In genomic region chr16:93459497-93460240, GRCm38 (mm10) we compare ENCODE assay signal across 17 mouse cellular contexts.
DNase-seq lines count a peak whose midpoint lies in the region; ATAC-seq lines count a peak whose summit lies in the region.
"Had no signal": no experiment of that assay in that cellular context is flagged by ENCODE, and none has a peak within 500 bp of the region (broad histone marks: within the 10 kb centered on the region; RNA-seq: fewer than 3 reads in every experiment).

No protein-coding gene starts in this region.

- DNase-seq in neural tube, embryonic 10.5 days (ENCODE audit: extremely low spot score, low spot score), result no peak
- no peak for DNase-seq in forebrain, embryonic 14.5 days (ENCODE audit: low spot score)
- no peak for DNase-seq in urinary bladder, postnatal 36 days (ENCODE audit: low spot score in 2 of 2)
- DNase-seq: adrenal gland, adult 2 months; B cell, adult 2 months; cerebellum, adult 11-12 months; gastrocnemius, postnatal 14 days; kidney, adult 2 months; liver, postnatal 0 days had no signal

- H3K27me3 ChIP-seq in heart, embryonic 13.5 days (replicated peaks), result peaks cover 26% of the 10 kb centered on the region
- H3K27me3 ChIP-seq in heart, embryonic 12.5 days (replicated peaks), result peaks cover 12% of the 10 kb centered on the region
- H3K27me3 ChIP-seq in neural tube, embryonic 12.5 days (replicated peaks), result no peaks in the 10 kb centered on the region
- H3K27me3 ChIP-seq in forebrain, embryonic 14.5 days (replicated peaks; ENCODE audit: control insufficient read depth, insufficient read depth, low read length), result no peaks in the 10 kb centered on the region
- H3K27me3 ChIP-seq in midbrain, embryonic 16.5 days (ENCODE audit: control insufficient read depth, insufficient read depth, low read depth, low read length), result no peaks in the 10 kb centered on the region; the same call in 1 of the 2 replicates
- H3K27me3 ChIP-seq: limb, embryonic 15.5 days had no signal

- H3K27ac ChIP-seq in heart, embryonic 13.5 days (replicated peaks), result peak overlapping the region; percentile 60
- H3K27ac ChIP-seq in heart, embryonic 12.5 days (ENCODE audit: poor library complexity, severe bottlenecking), result no peak overlapping the region
- H3K27ac ChIP-seq in neural tube, embryonic 12.5 days, result no peak overlapping the region
- H3K27ac ChIP-seq in forebrain, embryonic 14.5 days (ENCODE audit: low read depth, low read length), result no peak overlapping the region
- no peak overlapping the region for H3K27ac ChIP-seq in midbrain, embryonic 16.5 days (ENCODE audit: low read length)
- H3K27ac ChIP-seq: embryonic facial prominence, embryonic 15.5 days; limb, embryonic 15.5 days; macrophage had no signal

- 41% methylated on average over 12 of the region's 12 CpGs for WGBS in heart, embryonic 13.5 days
- 43% methylated on average over 12 of the region's 12 CpGs for WGBS in heart, embryonic 12.5 days
- 64% methylated on average over 12 of the region's 12 CpGs for WGBS in neural tube, embryonic 12.5 days
- WGBS in forebrain, embryonic 14.5 days, result 56% methylated on average over 12 of the region's 12 CpGs
- 57% methylated on average over 12 of the region's 12 CpGs for WGBS in midbrain, embryonic 16.5 days

- peak; percentile 39; the same call in 1 of the 2 replicates for ATAC-seq in heart, embryonic 13.5 days (ENCODE audit: extremely low read depth, insufficient number of reproducible peaks, low FRiP score, low TSS enrichment)
- ATAC-seq in heart, embryonic 12.5 days (ENCODE audit: insufficient number of reproducible peaks, low FRiP score), result no peak
- no peak for ATAC-seq in neural tube, embryonic 12.5 days (ENCODE audit: low FRiP score, low read depth)
- ATAC-seq in forebrain, embryonic 14.5 days, result peak; percentile 60; the same call in 1 of the 2 replicates
- ATAC-seq in midbrain, embryonic 16.5 days, result 0 out of 2 replicates have a peak, but pooled peaks have one; percentile 48
- no peak for ATAC-seq in cerebellum, adult (ENCODE audit: insufficient number of reproducible peaks, low FRiP score, low TSS enrichment)
- ATAC-seq: liver, postnatal 0 days had no signal

- no peaks in the 10 kb centered on the region for H3K36me3 ChIP-seq in heart, embryonic 13.5 days
- H3K36me3 ChIP-seq in heart, embryonic 12.5 days, result no peaks in the 10 kb centered on the region
- no peaks in the 10 kb centered on the region for H3K36me3 ChIP-seq in neural tube, embryonic 12.5 days
- no peaks in the 10 kb centered on the region for H3K36me3 ChIP-seq in forebrain, embryonic 14.5 days (ENCODE audit: control insufficient read depth, insufficient read depth, low read length)
- H3K36me3 ChIP-seq in midbrain, embryonic 16.5 days (ENCODE audit: control insufficient read depth, insufficient read depth, low read length), result no peaks in the 10 kb centered on the region
- H3K36me3 ChIP-seq: embryonic facial prominence, embryonic 15.5 days; limb, embryonic 15.5 days had no signal

- no peak overlapping the region; the same call in 1 of the 2 replicates for H3K9ac ChIP-seq in heart, embryonic 13.5 days
- H3K9ac ChIP-seq in heart, embryonic 12.5 days, result no peak overlapping the region
- H3K9ac ChIP-seq in neural tube, embryonic 12.5 days, result no peak overlapping the region
- no peak overlapping the region for H3K9ac ChIP-seq in forebrain, embryonic 14.5 days (ENCODE audit: low read length)
- 0 out of 2 replicates have a peak overlapping the region, but pooled peaks have one; percentile 27 for H3K9ac ChIP-seq in midbrain, embryonic 16.5 days (ENCODE audit: low read depth, low read length)
- H3K9ac ChIP-seq: embryonic facial prominence, embryonic 15.5 days; limb, embryonic 15.5 days; liver, postnatal 0 days had no signal

- no peaks in the 10 kb centered on the region for H3K9me3 ChIP-seq in heart, embryonic 13.5 days
- no peaks in the 10 kb centered on the region for H3K9me3 ChIP-seq in heart, embryonic 12.5 days (replicated peaks)
- H3K9me3 ChIP-seq in neural tube, embryonic 12.5 days, result no peaks in the 10 kb centered on the region
- no peaks in the 10 kb centered on the region for H3K9me3 ChIP-seq in forebrain, embryonic 14.5 days (replicated peaks; ENCODE audit: control insufficient read depth, low read length)
- no peaks in the 10 kb centered on the region for H3K9me3 ChIP-seq in midbrain, embryonic 16.5 days (replicated peaks; ENCODE audit: control insufficient read depth, low read length, poor library complexity, severe bottlenecking)
- H3K9me3 ChIP-seq: embryonic facial prominence, embryonic 15.5 days; limb, embryonic 15.5 days had no signal

- no peak overlapping the region for H3K4me2 ChIP-seq in heart, embryonic 13.5 days
- no peak overlapping the region for H3K4me2 ChIP-seq in heart, embryonic 12.5 days
- peak overlapping the region; percentile 12; the same call in 1 of the 2 replicates for H3K4me2 ChIP-seq in neural tube, embryonic 12.5 days (replicated peaks)
- no peak overlapping the region for H3K4me2 ChIP-seq in forebrain, embryonic 14.5 days (ENCODE audit: low read length)
- 0 out of 2 replicates have a peak overlapping the region, but pooled peaks have one; percentile 37 for H3K4me2 ChIP-seq in midbrain, embryonic 16.5 days (ENCODE audit: low read length)
- H3K4me2 ChIP-seq: embryonic facial prominence, embryonic 15.5 days; limb, embryonic 15.5 days had no signal

- no peak overlapping the region for H3K4me3 ChIP-seq in heart, embryonic 13.5 days
- no peak overlapping the region for H3K4me3 ChIP-seq in heart, embryonic 12.5 days
- H3K4me3 ChIP-seq in neural tube, embryonic 12.5 days, result no peak overlapping the region
- H3K4me3 ChIP-seq in forebrain, embryonic 14.5 days (ENCODE audit: low read depth, low read length), result no peak overlapping the region
- no peak overlapping the region for H3K4me3 ChIP-seq in midbrain, embryonic 16.5 days (ENCODE audit: low read depth, low read length)
- H3K4me3 ChIP-seq: embryonic facial prominence, embryonic 15.5 days; limb, embryonic 15.5 days had no signal

- peaks cover 35% of the 10 kb centered on the region for H3K4me1 ChIP-seq in heart, embryonic 13.5 days
- H3K4me1 ChIP-seq in heart, embryonic 12.5 days (replicated peaks), result peaks cover 28% of the 10 kb centered on the region
- peaks cover 6% of the 10 kb centered on the region; the same call in 1 of the 2 replicates for H3K4me1 ChIP-seq in neural tube, embryonic 12.5 days
- no peaks in the 10 kb centered on the region for H3K4me1 ChIP-seq in forebrain, embryonic 14.5 days (ENCODE audit: control insufficient read depth, insufficient read depth, low read length)
- peaks cover 10% of the 10 kb centered on the region for H3K4me1 ChIP-seq in midbrain, embryonic 16.5 days (ENCODE audit: control insufficient read depth, insufficient read depth, low read length)

Comparison
In these comparisons a context has a peak if more than half of its experiments do, and no peak if none do; other contexts are left out.
1. ATAC-seq: peak in heart, embryonic 13.5 days (single experiment), forebrain, embryonic 14.5 days (single experiment) and midbrain, embryonic 16.5 days (single experiment); none in heart, embryonic 12.5 days (single experiment), neural tube, embryonic 12.5 days (single experiment) and cerebellum, adult (single experiment).
2. H3K4me2 ChIP-seq: peak in neural tube, embryonic 12.5 days (single experiment) and midbrain, embryonic 16.5 days (single experiment); none in heart, embryonic 13.5 days (single experiment), heart, embryonic 12.5 days (single experiment) and forebrain, embryonic 14.5 days (single experiment).